ENCODE assay signal across 24 mouse cellular contexts in genomic region chr14:123488575-123489207, GRCm38 (mm10).
"Had no signal": no experiment of that assay in that cellular context is flagged by ENCODE, and none has a peak within 500 bp of the region (broad histone marks: within the 10 kb centered on the region; RNA-seq: fewer than 3 reads in every experiment).

No protein-coding gene starts in this region.

- H3K4me3 ChIP-seq: gastrocnemius, adult 2 months; heart, embryonic 10.5 days; heart, embryonic 12.5 days; hindbrain, embryonic 10.5 days; intestine, embryonic 15.5 days; layer of hippocampus, adult 2 months; left cerebral cortex, adult 2 months; limb, embryonic 10.5 days; limb, embryonic 12.5 days had no signal

- H3K9me3 ChIP-seq: heart, embryonic 10.5 days; heart, embryonic 12.5 days; hindbrain, embryonic 10.5 days; intestine, embryonic 15.5 days; limb, embryonic 10.5 days; limb, embryonic 12.5 days had no signal

- ATAC-seq: inflammation-experienced regulatory T-cells, adult 6 months; intestine, embryonic 15.5 days; intestine, postnatal 0 days had no signal

- H3K4me1 ChIP-seq: heart, embryonic 10.5 days; heart, embryonic 12.5 days; hindbrain, embryonic 10.5 days; intestine, embryonic 15.5 days; limb, embryonic 12.5 days had no signal

- DNase-seq: gastrocnemius, adult 2 months; gastrocnemius, postnatal 10 days; gastrocnemius, postnatal 25 days; heart, adult 18-20 months; heart, postnatal 10 days; heart, postnatal 4 days; kidney, adult 18-20 months; kidney, adult 8-10 months; kidney, postnatal 10 days; kidney, postnatal 25 days; kidney, postnatal 4 days; liver had no signal

- H3K4me2 ChIP-seq: heart, embryonic 12.5 days; hindbrain, embryonic 14.5 days; intestine, embryonic 15.5 days; limb, embryonic 12.5 days; liver, embryonic 11.5 days had no signal

- H3K27ac ChIP-seq: gastrocnemius, adult 2 months; heart, embryonic 10.5 days; hindbrain, embryonic 10.5 days; hindbrain, embryonic 14.5 days; intestine, embryonic 15.5 days; layer of hippocampus, adult 2 months; left cerebral cortex, adult 2 months; limb, embryonic 10.5 days; limb, embryonic 12.5 days had no signal

- H3K9ac ChIP-seq: heart, embryonic 12.5 days; hindbrain, embryonic 14.5 days; intestine, embryonic 15.5 days; limb, embryonic 12.5 days had no signal

- H3K27me3 ChIP-seq: heart, embryonic 12.5 days; intestine, embryonic 15.5 days; limb, embryonic 12.5 days had no signal

- H3K36me3 ChIP-seq: heart, embryonic 10.5 days; heart, embryonic 12.5 days; hindbrain, embryonic 10.5 days; intestine, embryonic 15.5 days; limb, embryonic 10.5 days; limb, embryonic 12.5 days had no signal
